Mouse (Mus musculus): ENCODE results near the gene Olfr741. TPM values are rescaled to one million over a fixed set of nuclear protein-coding genes. Genes with fewer than 3 reads are reported as not detected.

Olfr741 gene
- total RNA-seq (2023): not detected

GRCm38 (mm10) chr14:50472438-50472837 lies at the start of gene Olfr741:
Gene Olfr741, plus strand, starts transcription at chr14:50472738.

GRCm38 (mm10) chr14:50445245-50445644 lies 27.3 kb upstream of the Olfr741 start, which contains the start of gene Olfr740:
Gene Olfr740, plus strand, starts transcription at chr14:50445545.

GRCm38 (mm10) chr14:50503300-50503699 lies 30.8 kb downstream of the Olfr741 start, which contains the start of gene Olfr742:
Gene Olfr742, plus strand, starts transcription at chr14:50503600.

GRCm38 (mm10) chr14:50521539-50521938 lies 49.0 kb downstream of the Olfr741 start, which contains the start of gene Olfr743:
Gene Olfr743, plus strand, starts transcription at chr14:50521839.

Other genes with a start within 250 kb of the Olfr741 start
- gene Olfr731, start 230.9 kb upstream of the Olfr741 start, total RNA-seq (2023): not detected
- gene Olfr732, start 188.5 kb upstream of the Olfr741 start, total RNA-seq (2023): not detected
- not detected for gene Olfr733, start 171.2 kb upstream of the Olfr741 start, total RNA-seq (2023)
- gene Olfr734, start 146.0 kb upstream of the Olfr741 start, total RNA-seq (2023): not detected
- not detected for gene Olfr735, start 123.9 kb upstream of the Olfr741 start, total RNA-seq (2023)
- 0.24 TPM for gene Tlr11, start 114.8 kb upstream of the Olfr741 start, total RNA-seq (2023)
- gene Olfr736, start 91.6 kb upstream of the Olfr741 start, total RNA-seq (2023): not detected
- gene Olfr738, start 65.2 kb upstream of the Olfr741 start, total RNA-seq (2023): not detected
- gene Olfr739, start 54.1 kb upstream of the Olfr741 start, total RNA-seq (2023): not detected
- not detected for gene Olfr740, start 27.2 kb upstream of the Olfr741 start, total RNA-seq (2023)
- gene Olfr742, start 30.9 kb downstream of the Olfr741 start, total RNA-seq (2023): not detected
- not detected for gene Olfr743, start 49.1 kb downstream of the Olfr741 start, total RNA-seq (2023)
- not detected for gene Olfr744, start 142.1 kb downstream of the Olfr741 start, total RNA-seq (2023)
- gene Olfr745, start 166.7 kb downstream of the Olfr741 start, total RNA-seq (2023): not detected
- not detected for gene Olfr746, start 174.3 kb downstream of the Olfr741 start, total RNA-seq (2023)
- not detected for gene Olfr747, start 220.5 kb downstream of the Olfr741 start, total RNA-seq (2023)
- not detected for gene Olfr748, start 234.6 kb downstream of the Olfr741 start, total RNA-seq (2023)

Data from CD4-positive naive resting alpha-beta T cell, adult 57 days (primary cell).